9 mouse cellular contexts compared by ENCODE assay signal in the genomic region with DNA sequence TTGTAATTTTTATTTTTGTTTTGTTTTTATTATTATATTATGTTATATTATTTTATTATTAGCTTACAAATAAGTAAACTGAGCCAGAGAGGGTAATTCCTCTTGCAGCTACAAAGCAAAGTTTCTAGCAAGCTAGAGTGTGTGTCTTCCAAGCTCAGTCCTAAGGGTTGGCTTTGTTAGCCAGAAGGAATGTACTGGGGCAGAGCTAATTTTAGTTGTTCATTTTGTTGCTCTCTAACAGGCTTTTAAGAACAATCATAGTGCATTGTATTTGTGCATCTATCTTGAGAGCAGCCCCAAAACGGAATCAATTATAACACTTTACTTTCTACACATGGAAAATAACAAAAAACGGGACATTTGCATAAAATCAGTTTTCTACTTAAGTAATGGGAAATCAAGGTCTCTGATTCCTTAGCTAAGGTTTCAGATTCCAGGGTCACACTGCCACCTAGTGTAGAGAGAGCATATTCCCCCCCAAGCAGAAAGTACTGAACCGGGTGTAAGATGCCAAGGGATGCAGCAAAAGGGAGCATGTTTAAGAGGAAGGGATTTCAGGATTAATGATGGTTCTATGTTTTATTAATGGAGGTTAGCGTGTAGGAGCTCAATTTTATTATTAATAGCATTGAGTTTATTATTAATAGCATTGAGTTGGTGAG. TPM values are rescaled to one million over a fixed set of nuclear protein-coding genes. Genes with fewer than 3 reads are reported as not detected.
DNase-seq lines count a peak whose midpoint lies in the region; TF ChIP-seq lines count a peak whose summit lies in the region.
"Had no signal": no experiment of that assay in that cellular context is flagged by ENCODE, and none has a peak within 500 bp of the region (broad histone marks: within the 10 kb centered on the region; RNA-seq: fewer than 3 reads in every experiment).

No protein-coding gene starts in this region.

- no peak overlapping the region for H3K27ac ChIP-seq in MEL (ENCODE audit: control insufficient read depth, low read depth, low read length)
- no peak overlapping the region for H3K27ac ChIP-seq in layer of hippocampus, adult 2 months
- H3K27ac ChIP-seq in midbrain, embryonic 10.5 days (replicated peaks): no peak overlapping the region
- H3K27ac ChIP-seq: limb, embryonic 15.5 days had no signal

- H3K4me3 ChIP-seq in MEL (ENCODE audit: control insufficient read depth in 1 of 2, insufficient read depth in 1 of 2, low read depth in 2 of 2, low read length in 2 of 2): no peak overlapping the region
- H3K4me3 ChIP-seq in layer of hippocampus, adult 2 months: no peak overlapping the region
- no peak overlapping the region for H3K4me3 ChIP-seq in midbrain, embryonic 10.5 days
- H3K4me3 ChIP-seq: limb, embryonic 15.5 days had no signal

- H3K9ac ChIP-seq in MEL (ENCODE audit: control insufficient read depth, low read depth, low read length, poor library complexity, severe bottlenecking): no peak overlapping the region
- H3K9ac ChIP-seq: limb, embryonic 15.5 days had no signal

- no peak for TF ChIP-seq EP300 in MEL (IDR thresholded peaks at IDR 0.05; ENCODE audit: low read depth in 1 of 2, low read length in 2 of 2)

- no peaks in the 10 kb centered on the region for H3K27me3 ChIP-seq in MEL (ENCODE audit: control insufficient read depth in 1 of 2, insufficient read depth in 2 of 2, low read length in 2 of 2)
- no peaks in the 10 kb centered on the region for H3K27me3 ChIP-seq in midbrain, embryonic 10.5 days (ENCODE audit: low read depth, poor library complexity, severe bottlenecking)
- H3K27me3 ChIP-seq: limb, embryonic 15.5 days had no signal

- WGBS in midbrain, embryonic 10.5 days: 7% methylated on average over 4 of the region's 4 CpGs

- peak; percentile 30 for DNase-seq in adrenal gland, adult 2 months
- DNase-seq in adrenal gland, adult 8-10 months: no peak
- DNase-seq in MEL (ENCODE audit: low read depth, low spot score): peak; percentile 54
- DNase-seq in cerebellum, postnatal 25 days: peak; percentile 66 to 81
- DNase-seq in heart, postnatal 10 days: peak; percentile 37 to 61
- DNase-seq in layer of hippocampus, adult 2 months (ENCODE audit: low spot score in 2 of 2): peak; percentile 58 to 73
- peak; percentile 41 for DNase-seq in midbrain, embryonic 10.5 days (ENCODE audit: low spot score)
- DNase-seq in thymus, postnatal 25 days: peak; percentile 3

- TF ChIP-seq CTCF in MEL (IDR thresholded peaks at IDR 0.05 in 2 of 3, conservative IDR thresholded peaks at IDR 0.05 in 1 of 3; ENCODE audit: control insufficient read depth in 1 of 3, insufficient read depth in 1 of 3, low read depth in 2 of 3, low read length in 3 of 3, poor library complexity in 1 of 3, severe bottlenecking in 1 of 3): peak; percentile 44 to 72 (median 51)
- peak; percentile 97 for TF ChIP-seq CTCF in layer of hippocampus, adult 2 months (conservative IDR thresholded peaks at IDR 0.05)

- H3K4me1 ChIP-seq in MEL (ENCODE audit: control insufficient read depth in 1 of 2, insufficient read depth in 2 of 2, low read length in 2 of 2): no peaks in the 10 kb centered on the region
- peaks cover 5% of the 10 kb centered on the region; the same call in 1 of the 2 replicates for H3K4me1 ChIP-seq in midbrain, embryonic 10.5 days
- H3K4me1 ChIP-seq: limb, embryonic 15.5 days had no signal

- intact Hi-C loops in heart, postnatal 10 days (cut with DNase I): loop anchor here (2.0 to 5.0 kb wide), 2 partner anchors 34 to 345 kb away; no protein-coding TSS in a partner anchor

- TF ChIP-seq POLR2A in MEL (IDR thresholded peaks at IDR 0.05; ENCODE audit: control insufficient read depth in 1 of 2, insufficient read depth in 1 of 2, low read depth in 1 of 2, low read length in 2 of 2, poor library complexity in 1 of 2): no peak

- TF ChIP-seq RAD21 in MEL (IDR thresholded peaks at IDR 0.05; ENCODE audit: low read depth, low read length): peak; percentile 72

- H3K9me3 ChIP-seq in MEL (replicated peaks; ENCODE audit: insufficient read depth, low read length): no peaks in the 10 kb centered on the region
- H3K9me3 ChIP-seq in midbrain, embryonic 10.5 days (replicated peaks): no peaks in the 10 kb centered on the region
- H3K9me3 ChIP-seq: limb, embryonic 15.5 days had no signal

- H3K79me2 ChIP-seq in MEL (ENCODE audit: control insufficient read depth, insufficient read depth, low read length, poor library complexity): no peaks in the 10 kb centered on the region

- no peaks in the 10 kb centered on the region for H3K36me3 ChIP-seq in MEL (ENCODE audit: control insufficient read depth in 1 of 2, insufficient read depth in 2 of 2, low read length in 2 of 2)
- H3K36me3 ChIP-seq in midbrain, embryonic 10.5 days: no peaks in the 10 kb centered on the region
- H3K36me3 ChIP-seq: limb, embryonic 15.5 days had no signal

TF ChIP-seq in MEL, 35 proteins besides CTCF, POLR2A, EP300 and RAD21:
- TF ChIP-seq JUND (IDR thresholded peaks at IDR 0.05; ENCODE audit: low read depth, low read length) (no peak), NRF1 (IDR thresholded peaks at IDR 0.05; ENCODE audit: insufficient read depth, low read depth, low read length, poor library complexity, severe bottlenecking) (no peak), GABPA (IDR thresholded peaks at IDR 0.05; ENCODE audit: low read depth, low read length) (no peak), NELFE (IDR thresholded peaks at IDR 0.05; ENCODE audit: low read depth, low read length) (no peak), CHD2 (IDR thresholded peaks at IDR 0.05; ENCODE audit: low read length) (no peak), SIN3A (IDR thresholded peaks at IDR 0.05; ENCODE audit: low read length) (no peak), USF2 (IDR thresholded peaks at IDR 0.05; ENCODE audit: borderline replicate concordance in 1 of 2, insufficient read depth in 1 of 2, low read depth in 1 of 2, low read length in 2 of 2) (no peak), USF1 (IDR thresholded peaks at IDR 0.05; ENCODE audit: low read depth, low read length) (no peak), MAFK (IDR thresholded peaks at IDR 0.05; ENCODE audit: borderline replicate concordance, low read depth, low read length) (no peak), MAX (IDR thresholded peaks at IDR 0.05; ENCODE audit: low read length) (no peak), POLR2AphosphoS5 (IDR thresholded peaks at IDR 0.05; ENCODE audit: borderline replicate concordance, low read depth, low read length) (no peak), ETS1 (IDR thresholded peaks at IDR 0.05; ENCODE audit: low read depth, low read length) (no peak), ZC3H11A (IDR thresholded peaks at IDR 0.05; ENCODE audit: low read depth, low read length) (peak; percentile 51), SMC3 (IDR thresholded peaks at IDR 0.05; ENCODE audit: low read depth, low read length) (peak; percentile 71), TCF12 (IDR thresholded peaks at IDR 0.05; ENCODE audit: low read depth, low read length) (no peak), ZNF384 (IDR thresholded peaks at IDR 0.05; ENCODE audit: low read depth, low read length) (no peak)

RNA-seq across cellular contexts. Expression of a gene that starts 6.1 kb away (rescaled TPM):
- not detected for total RNA-seq in adrenal gland, adult 2 months (2021)
- not detected in 2 replicates for polyA plus RNA-seq in adrenal gland, adult 2 months (2012; rRNA removed)
- total RNA-seq in adrenal gland, adult 8-10 months (2022): not detected
- total RNA-seq in MEL (2012; rRNA removed): not detected in 2 replicates
- polyA plus RNA-seq in MEL (2012; ENCODE audit: insufficient read depth in 1 of 2, insufficient read length in 2 of 2, low read depth in 1 of 2, low replicate concordance in 2 of 2, missing spikeins in 1 of 2): not detected
- under 1 TPM; 0.53 to 0.92 TPM for total RNA-seq in heart, postnatal 10 days (2021)
- total RNA-seq in layer of hippocampus, adult 2 months (2021): under 1 TPM; 0.31 to 0.42 TPM
- polyA plus RNA-seq in midbrain, embryonic 10.5 days (2016; fragmentation: Nextera tagmentation; extraction: Ambion mirVana): 24.5 and 24.6 TPM in 2 replicates
